Mouse (Mus musculus) left cerebral cortex, adult 8-10 months (tissue): Measurements from ENCODE around the gene Glrx2. TPM values are rescaled to one million over a fixed set of nuclear protein-coding genes. Genes with fewer than 3 reads are reported as not detected.
A peak's percentile ranks its signal among the peaks of the same experiment; 100 is the strongest.
"Not testable (repeated sequence)": the region's sequence is repeated elsewhere in the genome, so short reads cannot be mapped to it uniquely, and the experiment has no call there.

Experiments used
- DNase-seq, 2 experiments: peaks; one replicate each; pipeline ENCODE4 v3.0.0; 2022; ENCODE audit warnings: low spot score in 2 of 2
- total RNA-seq, 4 experiments: library from RNA; stranded (reverse); gene quantifications; 2 replicates each; pipeline ENCODE4 v1.2.4; 2022

Glrx2 gene
- total RNA-seq, result 100 to 1,000 TPM in 3 of 4 experiments, 10 to 100 TPM in 1; 99.9 to 149 (median 112) TPM

GRCm38 (mm10) chr1:143716038-143716437, at the start of gene Glrx2:
Glrx2 (plus strand) TSS chr1:143716338.
- DNase-seq, result not testable (repeated sequence)

DNA sequence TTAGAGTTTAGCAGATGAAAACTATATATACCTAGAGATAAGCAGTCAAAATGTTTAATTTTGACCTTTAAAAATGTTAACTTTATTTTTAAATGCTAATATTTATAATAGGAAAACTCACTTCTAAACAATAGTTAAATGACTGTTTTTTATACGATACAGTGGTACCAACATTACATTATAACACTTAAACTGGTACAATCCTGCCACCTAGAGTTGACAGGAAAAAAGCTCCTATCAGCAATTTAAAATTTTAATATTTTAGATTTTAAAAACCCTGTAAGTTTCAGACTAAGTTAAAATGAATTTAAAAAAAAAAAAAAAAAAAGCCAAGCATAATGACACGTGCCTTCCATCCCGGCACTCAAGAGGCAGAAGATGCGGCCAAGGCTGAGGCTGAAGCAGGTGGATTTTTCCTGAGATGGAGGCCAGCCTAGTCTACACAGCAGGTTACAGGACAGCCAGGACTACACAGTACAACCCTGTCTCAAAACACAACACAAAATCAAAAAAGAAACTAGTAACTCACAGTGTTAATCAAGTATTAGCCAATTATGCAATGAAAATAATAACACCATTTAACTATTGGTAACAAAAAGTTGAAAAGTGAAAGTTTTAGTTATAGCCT, 40.3 kb upstream of the Glrx2 start:
- no peak for DNase-seq

DNA sequence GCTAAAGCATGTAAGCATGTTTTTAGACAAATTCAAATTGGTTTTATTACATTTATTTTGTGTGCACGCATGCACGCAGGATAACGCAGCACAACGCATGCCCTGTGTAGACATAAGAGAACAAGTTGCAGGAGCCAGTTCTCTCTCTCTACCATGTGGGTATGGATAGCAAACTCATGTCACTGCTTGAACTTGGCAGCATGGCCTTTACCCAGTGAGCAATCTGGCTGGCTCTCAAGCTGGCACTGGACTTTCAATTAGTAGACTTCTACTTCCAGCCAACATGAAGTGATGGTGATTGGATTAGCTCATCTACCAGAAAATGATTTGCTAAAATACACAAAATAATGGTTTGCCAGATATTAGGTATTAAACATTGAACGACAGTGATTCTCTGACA, 35.0 kb upstream of the Glrx2 start:
- no peak for DNase-seq

- DNase-seq, result no peak
Observed at GRCm38 (mm10) chr1:143684849-143685248, 31.3 kb upstream of the Glrx2 start.

DNA sequence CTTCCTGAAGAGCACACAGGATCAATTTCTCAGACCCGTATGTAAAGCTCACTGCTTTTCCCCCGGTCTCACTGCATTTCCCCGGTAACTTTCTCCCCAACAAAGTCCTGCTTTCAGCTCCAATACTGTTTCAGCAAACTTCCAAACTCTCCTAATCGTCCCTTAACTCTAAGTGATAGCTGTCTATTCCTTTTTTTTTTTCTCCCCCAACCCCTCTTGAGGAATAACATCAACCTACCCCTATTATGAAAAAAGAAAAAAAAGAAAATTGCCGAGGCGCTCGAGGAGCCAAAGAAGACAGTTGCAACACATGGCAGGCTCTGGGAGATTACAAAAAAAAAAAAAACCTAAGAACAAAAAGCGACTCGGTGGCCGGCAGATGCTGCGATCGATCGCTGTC, 14.4 kb upstream of the Glrx2 start:
- no peak for DNase-seq

- DNase-seq, result peak; percentile 12 to 32
Observed at GRCm38 (mm10) chr1:143702141-143702740, 13.9 kb upstream of the Glrx2 start.

DNA sequence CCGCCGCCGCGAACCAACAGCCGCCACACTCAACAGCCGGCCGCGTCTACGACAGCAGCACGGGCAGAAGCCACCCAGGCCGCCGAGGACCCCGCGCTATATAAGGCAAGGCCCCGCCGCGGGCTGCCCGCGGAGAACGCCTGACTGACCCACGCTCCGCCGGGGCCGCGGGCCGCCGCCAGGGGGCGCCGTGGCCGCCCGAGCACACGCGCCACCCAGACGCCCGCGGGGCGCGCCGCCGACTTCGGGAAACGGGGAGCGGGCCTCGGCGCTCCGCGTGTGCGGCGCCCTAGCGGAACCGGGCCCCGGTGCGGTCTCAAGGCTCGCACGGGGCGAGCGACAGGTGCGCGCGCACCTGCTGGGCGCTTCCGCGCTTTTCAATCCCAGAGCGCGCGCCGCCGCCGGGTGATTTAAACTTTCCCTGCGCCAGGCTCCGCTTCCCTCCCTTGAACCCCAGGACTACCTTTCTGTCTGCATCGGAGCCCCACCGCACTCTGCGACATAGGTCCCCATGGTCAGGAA, 13.3 kb upstream of the Glrx2 start, which contains the start of gene Cdc73:
Gene Cdc73 (minus strand): TSS at position 153 of the 522 bp plus-strand sequence.
- DNase-seq, result peak; percentile 68 to 88

DNA sequence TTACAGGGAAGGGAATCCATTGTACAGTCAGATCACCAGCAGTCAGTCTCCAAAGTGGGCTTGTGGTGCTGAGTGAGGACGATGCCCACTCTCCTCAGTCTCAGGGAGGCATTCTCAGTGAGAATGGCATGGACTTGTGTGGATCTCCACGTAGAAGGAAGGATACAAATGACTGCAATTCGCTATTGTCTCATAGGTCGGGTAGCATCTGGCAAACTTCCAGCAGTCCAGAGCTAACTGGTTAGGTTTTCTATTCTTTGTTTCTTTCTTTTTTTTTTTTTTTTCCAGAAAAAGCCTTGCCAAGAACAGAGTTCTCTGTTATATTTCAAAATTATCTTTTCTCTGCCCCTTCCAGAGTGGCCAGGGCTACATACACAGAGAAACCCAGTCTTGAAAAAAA, 9.1 kb upstream of the Glrx2 start:
- no peak for DNase-seq

DNA sequence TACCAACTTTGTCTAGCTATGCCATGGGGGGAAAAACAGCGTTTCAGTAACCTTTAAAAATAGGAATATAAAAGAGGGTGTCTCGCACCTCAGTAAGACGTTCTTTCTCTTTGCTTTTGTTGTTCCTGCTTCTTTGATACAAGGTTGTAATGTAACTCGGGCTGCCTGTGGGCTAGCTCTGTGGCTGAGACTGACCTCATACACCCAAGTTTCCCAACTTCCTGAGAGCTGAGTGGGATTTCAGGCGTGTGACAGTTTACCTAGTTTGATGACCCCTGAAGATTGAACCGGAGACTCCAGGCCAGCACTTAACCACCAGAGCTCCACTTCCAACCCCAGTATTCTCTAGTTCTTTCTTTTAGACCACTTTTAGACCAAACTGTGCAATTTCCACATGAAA, 7.8 kb upstream of the Glrx2 start:
- no peak for DNase-seq

DNA sequence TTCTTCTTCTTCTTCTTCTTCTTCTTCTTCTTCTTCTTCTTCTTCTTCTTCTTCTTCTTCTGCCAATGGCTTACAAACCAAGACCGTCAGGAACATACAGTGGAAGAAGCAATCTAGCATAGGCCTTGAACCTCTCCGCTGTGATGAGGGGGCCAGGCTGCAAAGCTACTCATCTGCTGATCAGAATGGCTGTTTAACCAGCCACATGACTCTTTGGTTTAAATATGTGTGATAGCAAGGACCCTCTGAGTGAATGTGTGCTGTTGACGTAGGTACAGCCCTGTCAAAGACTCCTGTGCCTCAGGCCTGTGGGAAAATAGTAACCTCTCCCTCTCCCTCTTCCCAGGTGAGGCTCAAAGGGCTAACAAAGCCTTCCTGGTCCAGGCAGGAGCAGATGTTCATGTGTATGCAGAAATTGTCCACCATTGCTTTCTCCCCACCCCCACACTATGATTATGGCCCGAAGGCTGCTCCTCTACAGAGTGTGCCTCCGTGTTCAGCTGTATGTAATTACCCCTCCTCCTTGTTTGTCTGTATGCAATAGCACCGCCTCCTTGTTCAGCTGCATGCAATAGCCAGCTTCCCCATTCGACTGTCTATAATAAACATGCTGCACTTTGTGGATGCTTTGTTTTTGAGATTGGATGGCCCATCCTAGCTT, 6.0 kb upstream of the Glrx2 start:
- DNase-seq, result no peak

DNA sequence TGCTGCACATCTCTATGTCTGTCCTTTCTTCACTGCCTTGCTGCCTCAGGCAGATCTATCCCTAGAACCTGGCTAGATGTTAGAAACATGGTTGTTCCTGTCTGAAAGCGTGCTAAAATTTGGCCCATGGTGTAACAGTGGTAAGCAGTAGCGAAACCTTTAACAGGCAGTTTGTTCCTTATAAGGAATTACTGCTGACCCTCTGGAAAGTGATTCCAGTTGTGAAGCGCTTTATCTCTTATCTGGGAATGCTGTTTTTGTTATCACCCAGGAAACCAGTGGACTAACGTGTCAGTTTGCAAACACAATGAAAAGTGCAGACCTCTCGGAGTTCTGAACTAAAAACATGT, 5.5 kb upstream of the Glrx2 start:
- no peak for DNase-seq

DNA sequence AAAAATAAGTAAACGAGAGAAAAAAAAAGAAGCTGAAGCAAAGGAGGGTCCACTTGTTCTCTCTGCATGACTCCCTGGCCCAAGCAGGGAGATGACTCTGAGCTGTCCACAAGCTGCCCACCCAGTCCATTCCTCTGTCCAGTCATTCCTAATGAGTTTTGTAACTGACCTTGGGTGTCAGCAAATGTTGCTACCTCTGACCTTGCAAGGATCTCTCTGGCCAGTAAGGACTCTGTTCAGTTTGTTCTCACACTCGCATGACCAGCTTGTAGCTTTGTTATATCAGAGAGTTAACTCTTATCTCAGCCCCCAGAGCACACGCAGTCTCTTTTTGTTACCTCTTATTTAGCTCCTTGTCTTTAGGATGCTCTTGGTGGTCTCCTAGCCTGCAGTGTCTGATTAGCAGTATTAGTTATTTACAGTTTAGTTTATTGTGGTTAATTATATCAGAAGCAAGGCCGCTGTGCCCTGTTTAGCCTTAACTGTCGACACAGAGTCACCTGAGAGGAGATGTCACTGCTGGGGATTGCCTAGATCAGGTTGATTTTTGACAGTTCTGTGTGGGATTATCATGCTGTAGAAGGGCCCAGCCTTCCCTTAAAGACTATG, 8.4 kb downstream of the Glrx2 start:
- no peak for DNase-seq

- no peak for DNase-seq
Observed at GRCm38 (mm10) chr1:143727701-143728445, 11.7 kb downstream of the Glrx2 start.

DNA sequence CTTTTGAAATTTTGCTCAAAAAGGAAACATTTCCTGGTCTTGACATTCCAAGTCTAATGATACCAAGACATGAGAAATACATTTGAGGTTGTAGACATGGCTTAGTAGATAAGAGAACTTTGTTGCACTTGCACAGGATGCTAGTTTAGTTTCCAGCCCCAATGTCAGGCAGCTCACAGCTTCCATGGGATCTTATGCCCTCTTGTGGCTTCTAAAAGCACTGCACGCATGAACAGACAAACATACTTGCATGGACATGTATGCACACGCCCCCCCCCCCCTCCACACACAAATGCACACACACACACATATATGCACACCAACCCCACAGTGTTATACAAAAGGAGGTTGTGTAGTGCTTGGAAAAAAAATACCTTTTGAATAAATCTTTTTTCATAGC, 14.8 kb downstream of the Glrx2 start:
- DNase-seq, result no peak

- no peak for DNase-seq
Observed at GRCm38 (mm10) chr1:143731691-143732090, 15.6 kb downstream of the Glrx2 start.

- no peak for DNase-seq
Observed at GRCm38 (mm10) chr1:143733914-143734410, 17.8 kb downstream of the Glrx2 start.

DNA sequence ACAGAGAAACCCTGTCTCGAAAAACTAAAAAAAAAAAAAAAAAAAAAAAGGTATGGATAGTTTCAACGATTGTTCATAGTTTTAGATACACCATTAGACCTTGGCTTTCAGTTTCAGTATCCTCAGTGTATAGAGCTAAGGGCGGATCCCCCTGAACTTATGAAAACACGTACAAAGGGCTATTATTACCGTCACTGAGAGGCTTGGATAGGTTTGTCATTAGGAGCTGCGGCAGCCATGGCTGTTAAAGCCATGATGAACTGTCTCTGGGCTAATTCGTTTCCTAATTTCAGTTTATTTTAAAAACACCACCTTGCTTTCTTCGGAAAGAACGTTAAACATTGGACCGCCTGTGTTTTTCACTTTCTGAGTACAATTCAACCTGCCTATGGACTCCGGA, 22.7 kb downstream of the Glrx2 start:
- DNase-seq, result no peak

DNA sequence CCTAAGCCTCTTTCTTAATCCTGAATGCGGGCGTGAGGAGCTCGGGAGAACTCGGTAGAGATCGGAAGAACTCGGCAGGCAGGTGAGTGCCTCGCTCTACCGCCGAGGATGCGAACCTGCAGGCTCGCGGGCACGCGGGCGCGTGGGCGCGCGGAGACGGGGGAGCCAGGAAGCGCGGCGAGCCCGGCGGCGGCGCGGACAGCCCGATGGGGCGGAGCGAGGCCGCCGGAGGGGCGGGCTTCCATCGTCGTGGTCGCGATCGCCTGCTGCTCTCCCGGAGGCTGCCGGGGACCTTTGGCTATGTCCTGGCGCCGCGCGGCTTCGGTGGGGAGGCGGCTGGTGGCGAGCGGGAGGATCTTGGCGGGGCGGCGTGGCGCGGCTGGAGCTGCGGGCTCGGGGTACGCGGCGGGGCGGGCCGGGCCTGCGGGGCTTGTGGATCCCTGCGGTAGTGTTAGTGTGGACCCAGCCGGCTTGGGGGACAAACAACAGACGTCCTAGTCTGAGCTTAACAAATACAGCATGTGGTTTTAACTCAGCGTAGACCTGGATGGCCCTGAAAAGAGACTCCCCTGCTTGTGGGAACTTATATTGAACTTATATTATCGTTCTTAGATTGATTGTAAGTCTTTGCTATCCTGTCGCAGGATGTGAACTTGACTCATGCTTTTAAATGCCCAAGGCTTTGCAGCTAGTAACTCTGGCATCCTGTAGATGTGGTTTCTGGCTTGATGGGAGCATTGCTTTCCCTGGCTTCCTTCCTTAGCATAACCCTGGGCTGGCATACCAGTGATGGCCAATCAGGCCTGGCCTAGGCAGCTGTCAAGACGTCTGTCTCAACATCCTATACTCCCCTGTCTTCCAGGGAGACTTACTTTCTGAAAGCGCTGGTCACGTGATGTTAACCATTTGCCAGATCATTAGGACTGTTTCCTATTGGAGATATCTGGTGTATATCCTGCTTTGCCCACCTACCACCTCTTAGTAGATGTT, 23.5 kb downstream of the Glrx2 start:
- DNase-seq, result peak; percentile 79 to 91

DNA sequence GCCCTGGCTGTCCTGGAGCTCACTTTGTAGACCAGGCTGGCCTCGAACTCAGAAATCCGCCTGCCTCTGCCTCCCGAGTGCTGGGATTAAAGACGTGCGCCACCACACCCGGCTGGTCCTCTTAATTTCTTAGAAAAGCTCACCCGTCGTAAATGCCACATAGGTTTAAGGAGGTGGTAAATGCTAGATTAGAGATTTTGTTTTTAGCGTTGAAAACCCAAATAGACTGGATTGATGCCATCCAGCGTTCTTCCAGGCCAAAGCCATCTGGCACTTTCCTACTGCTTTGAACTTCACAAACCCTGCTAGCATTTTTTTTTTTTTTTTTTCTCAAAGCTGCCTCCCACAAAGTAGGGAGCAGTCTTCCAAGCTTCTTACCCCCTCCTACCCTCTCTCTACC, 24.4 kb downstream of the Glrx2 start:
- DNase-seq, result peak in 1 of 2 experiments; percentile 20

- no peak for DNase-seq
Observed at GRCm38 (mm10) chr1:143741331-143741730, 25.2 kb downstream of the Glrx2 start.
